Mouse (Mus musculus) macrophage (primary cell): Measurements from ENCODE around the gene Hsd17b2. TPM values are rescaled to one million over a fixed set of nuclear protein-coding genes. Genes with fewer than 3 reads are reported as not detected.
"Not testable (repeated sequence)": the region's sequence is repeated elsewhere in the genome, so short reads cannot be mapped to it uniquely, and the experiment has no call there.

Source experiments
- H3K27ac ChIP-seq: fragments of 350-480 bp; formaldehyde crosslinking; 2 replicates; pipeline ENCODE4 v1.9.0; 2021
- H3K36me3 ChIP-seq: fragments of 350-480 bp; formaldehyde crosslinking; 2 replicates; pipeline ENCODE4 v1.9.0; 2021; ENCODE audit errors: inconsistent target
- H3K4me3 ChIP-seq: fragments of 350-480 bp; formaldehyde crosslinking; 2 replicates; pipeline ENCODE4 v1.9.0; 2021; ENCODE audit errors: inconsistent target
- H3K79me2 ChIP-seq: fragments of 350-480 bp; formaldehyde crosslinking; 2 replicates; pipeline ENCODE4 v1.9.0; 2021; ENCODE audit errors: inconsistent target
- WGBS: methylation state at CpG from one replicate; pipeline ENCODE4 v1.1.7; 2026; ENCODE audit warnings: inconsistent platforms; ENCODE audit not compliant: missing documents; 5-methylcytosine and 5-hydroxymethylcytosine counted together
- polyA plus RNA-seq: library from polyadenylated mRNA; stranded (reverse); fragments of 250-400 nt; gene quantifications from 3 replicates; pipeline ENCODE4 v1.2.4, GENCODE M21; 2018; ENCODE audit warnings: inconsistent platforms

Gene Hsd17b2
- polyA plus RNA-seq, 1 experiment from 2014 or later = not detected

- H3K27ac ChIP-seq, H3K4me3 ChIP-seq, H3K36me3 ChIP-seq, H3K79me2 ChIP-seq: not testable (repeated sequence)
- 88% methylated on average over 1 of the region's 1 CpGs for WGBS
Measured at GRCm38 (mm10) chr8:117738206-117738605, 36.5 kb downstream of the Hsd17b2 start.

GRCm38 (mm10) chr8:117740387-117740998 lies 38.8 kb downstream of the Hsd17b2 start:
- Histone ChIP-seq H3K79me2 (no peaks in the 10 kb centered on the region), H3K36me3 (no peaks in the 10 kb centered on the region), H3K27ac (no peak overlapping the region), H3K4me3 (no peak overlapping the region)
- WGBS = 76% methylated on average over 5 of the region's 5 CpGs

GRCm38 (mm10) chr8:117742431-117743012 lies 40.8 kb downstream of the Hsd17b2 start:
- WGBS = 84% methylated on average over 15 of the region's 15 CpGs
- Histone ChIP-seq H3K4me3 (no peak overlapping the region), H3K79me2 (no peaks in the 10 kb centered on the region), H3K27ac (no peak overlapping the region), H3K36me3 (no peaks in the 10 kb centered on the region)

GRCm38 (mm10) chr8:117746651-117747050 lies 44.9 kb downstream of the Hsd17b2 start:
- H3K4me3 ChIP-seq = no peak overlapping the region
- WGBS = 89% methylated on average over 5 of the region's 5 CpGs
- H3K79me2 ChIP-seq = no peaks in the 10 kb centered on the region
- H3K27ac ChIP-seq = no peak overlapping the region
- H3K36me3 ChIP-seq = no peaks in the 10 kb centered on the region

- H3K79me2 ChIP-seq = no peaks in the 10 kb centered on the region
- no peak overlapping the region for H3K27ac ChIP-seq
- no peaks in the 10 kb centered on the region for H3K36me3 ChIP-seq
- H3K4me3 ChIP-seq = no peak overlapping the region
- WGBS = 86% methylated on average over 1 of the region's 2 CpGs
Measured at GRCm38 (mm10) chr8:117747428-117747827, 45.7 kb downstream of the Hsd17b2 start.

- H3K36me3 ChIP-seq = no peaks in the 10 kb centered on the region
- H3K4me3 ChIP-seq = no peak overlapping the region
- H3K27ac ChIP-seq = no peak overlapping the region
- 59% methylated on average over 6 of the region's 9 CpGs for WGBS
- H3K79me2 ChIP-seq = no peaks in the 10 kb centered on the region
Measured at GRCm38 (mm10) chr8:117747886-117748730, 46.4 kb downstream of the Hsd17b2 start.

GRCm38 (mm10) chr8:117749436-117749835 lies 47.7 kb downstream of the Hsd17b2 start:
- WGBS = 82% methylated on average over 2 of the region's 2 CpGs
- H3K4me3 ChIP-seq = no peak overlapping the region
- no peaks in the 10 kb centered on the region for H3K79me2 ChIP-seq
- H3K27ac ChIP-seq = no peak overlapping the region
- H3K36me3 ChIP-seq = no peaks in the 10 kb centered on the region

- Histone ChIP-seq H3K27ac (no peak overlapping the region), H3K36me3 (no peaks in the 10 kb centered on the region), H3K4me3 (no peak overlapping the region), H3K79me2 (no peaks in the 10 kb centered on the region)
- 73% methylated on average over 11 of the region's 11 CpGs for WGBS
Measured at GRCm38 (mm10) chr8:117757900-117758299, 56.2 kb downstream of the Hsd17b2 start.

GRCm38 (mm10) chr8:117762776-117763175 lies 61.1 kb downstream of the Hsd17b2 start:
- Histone ChIP-seq H3K79me2 (no peaks in the 10 kb centered on the region), H3K36me3 (no peaks in the 10 kb centered on the region), H3K4me3 (no peak overlapping the region), H3K27ac (no peak overlapping the region)
- 88% methylated on average over 6 of the region's 6 CpGs for WGBS

- no peaks in the 10 kb centered on the region for H3K36me3 ChIP-seq
- 86% methylated on average over 4 of the region's 4 CpGs for WGBS
- no peak overlapping the region for H3K4me3 ChIP-seq
- H3K27ac ChIP-seq = no peak overlapping the region
- no peaks in the 10 kb centered on the region for H3K79me2 ChIP-seq
Measured at GRCm38 (mm10) chr8:117764625-117765024, 62.9 kb downstream of the Hsd17b2 start.

- WGBS = 77% methylated on average over 5 of the region's 5 CpGs
- no peak overlapping the region for H3K27ac ChIP-seq
- no peak overlapping the region for H3K4me3 ChIP-seq
- no peaks in the 10 kb centered on the region for H3K36me3 ChIP-seq
- no peaks in the 10 kb centered on the region for H3K79me2 ChIP-seq
Measured at GRCm38 (mm10) chr8:117765947-117766346, 64.2 kb downstream of the Hsd17b2 start.

- H3K79me2 ChIP-seq = no peaks in the 10 kb centered on the region
- 92% methylated on average over 5 of the region's 7 CpGs for WGBS
- H3K27ac ChIP-seq = no peak overlapping the region
- H3K4me3 ChIP-seq = no peak overlapping the region
- no peaks in the 10 kb centered on the region for H3K36me3 ChIP-seq
Measured at GRCm38 (mm10) chr8:117768971-117769370, 67.3 kb downstream of the Hsd17b2 start.

- Histone ChIP-seq H3K36me3 (no peaks in the 10 kb centered on the region), H3K27ac (no peak overlapping the region)
Measured at GRCm38 (mm10) chr8:117771115-117771836, 69.6 kb downstream of the Hsd17b2 start.

GRCm38 (mm10) chr8:117772126-117772525 lies 70.4 kb downstream of the Hsd17b2 start:
- 69% methylated on average over 2 of the region's 2 CpGs for WGBS
- Histone ChIP-seq H3K79me2 (no peaks in the 10 kb centered on the region), H3K4me3 (no peak overlapping the region), H3K36me3 (no peaks in the 10 kb centered on the region), H3K27ac (no peak overlapping the region)

More at GRCm38 (mm10) chr8:117771115-117771836, 69.6 kb downstream of the Hsd17b2 start:
- Histone ChIP-seq H3K4me3 (no peak overlapping the region), H3K79me2 (no peaks in the 10 kb centered on the region)
- 89% methylated on average over 9 of the region's 9 CpGs for WGBS
